ENCODE assay signal across 9 mouse cellular contexts in genomic region chr12:4080311-4080710, GRCm38 (mm10). TPM values are rescaled to one million over a fixed set of nuclear protein-coding genes. Genes with fewer than 3 reads are reported as not detected.
DNase-seq lines count a peak whose midpoint lies in the region; ATAC-seq lines count a peak whose summit lies in the region.
"Had no signal": no experiment of that assay in that cellular context is flagged by ENCODE, and none has a peak within 500 bp of the region (broad histone marks: within the 10 kb centered on the region; RNA-seq: fewer than 3 reads in every experiment).

No protein-coding gene starts in this region.

- peaks cover 23% of the 10 kb centered on the region; the same call in 1 of the 2 replicates for H3K4me1 ChIP-seq in hindbrain, embryonic 10.5 days (replicated peaks)
- H3K4me1 ChIP-seq in hindbrain, embryonic 12.5 days: peaks cover 10% of the 10 kb centered on the region

- WGBS in hindbrain, embryonic 10.5 days: 0% methylated on average over 2 of the region's 2 CpGs
- WGBS in hindbrain, embryonic 12.5 days: 1% methylated on average over 2 of the region's 2 CpGs

- peaks cover under 1% of the 10 kb centered on the region; the same call in 1 of the 2 replicates for H3K36me3 ChIP-seq in hindbrain, embryonic 10.5 days
- no peaks in the 10 kb centered on the region for H3K36me3 ChIP-seq in hindbrain, embryonic 12.5 days
- H3K36me3 ChIP-seq: embryonic facial prominence, embryonic 15.5 days had no signal

- peak; percentile 79 for DNase-seq in hindbrain, embryonic 10.5 days (ENCODE audit: low spot score)
- peak; percentile 75 for DNase-seq in ZHBTc4 (ENCODE audit: low read depth, low spot score)
- peak; percentile 72 to 88 for DNase-seq in cerebellum, postnatal 4 days (ENCODE audit: low spot score in 2 of 2)
- DNase-seq in heart, postnatal 14 days: peak; percentile 77 to 87
- DNase-seq in left cerebral cortex, postnatal 10 days (ENCODE audit: extremely low spot score in 1 of 2, low spot score in 2 of 2): peak; percentile 73 to 77
- peak; percentile 11 to 24 for DNase-seq in thymus, adult 18-20 months

- H3K9me3 ChIP-seq in hindbrain, embryonic 10.5 days: no peaks in the 10 kb centered on the region
- H3K9me3 ChIP-seq in hindbrain, embryonic 12.5 days (replicated peaks): no peaks in the 10 kb centered on the region
- H3K9me3 ChIP-seq: embryonic facial prominence, embryonic 15.5 days had no signal

- intact Hi-C loops in heart, postnatal 14 days (cut with DNase I): loop anchor here (1.0 kb wide), 2 partner anchors 97 to 154 kb away; no protein-coding TSS in a partner anchor
- intact Hi-C loops in left cerebral cortex, postnatal 10 days (cut with DNase I): loop anchor here (1.0 to 2.0 kb wide), 2 partner anchors 97 to 152 kb away; no protein-coding TSS in a partner anchor

- H3K27me3 ChIP-seq in hindbrain, embryonic 10.5 days (ENCODE audit: insufficient read depth, poor library complexity, severe bottlenecking): no peaks in the 10 kb centered on the region
- no peaks in the 10 kb centered on the region for H3K27me3 ChIP-seq in hindbrain, embryonic 12.5 days
- H3K27me3 ChIP-seq: embryonic facial prominence, embryonic 15.5 days had no signal

- no peak overlapping the region for H3K4me2 ChIP-seq in hindbrain, embryonic 12.5 days (replicated peaks)
- H3K4me2 ChIP-seq: embryonic facial prominence, embryonic 15.5 days had no signal

- no peak for ATAC-seq in hindbrain, embryonic 12.5 days (ENCODE audit: low FRiP score)
- ATAC-seq in neutrophil, adult 5-6 weeks (ENCODE audit: extremely low read depth, insufficient number of reproducible peaks, low FRiP score, poor library complexity, severe bottlenecking): peak; percentile 34; the same call in 1 of the 2 replicates

- H3K4me3 ChIP-seq in hindbrain, embryonic 10.5 days: no peak overlapping the region
- H3K4me3 ChIP-seq in hindbrain, embryonic 12.5 days: no peak overlapping the region
- H3K4me3 ChIP-seq: embryonic facial prominence, embryonic 15.5 days had no signal

- H3K27ac ChIP-seq in hindbrain, embryonic 10.5 days: no peak overlapping the region
- H3K27ac ChIP-seq in hindbrain, embryonic 12.5 days: no peak overlapping the region
- H3K27ac ChIP-seq: embryonic facial prominence, embryonic 15.5 days had no signal

- H3K9ac ChIP-seq in hindbrain, embryonic 12.5 days: no peak overlapping the region
- H3K9ac ChIP-seq: embryonic facial prominence, embryonic 15.5 days had no signal

RNA-seq across cellular contexts. Expression of gene Dnajc27, which starts 2.1 kb away (rescaled TPM):
- 10.5 and 10.8 TPM in 2 replicates for polyA plus RNA-seq in hindbrain, embryonic 10.5 days (2016; fragmentation: Nextera tagmentation; extraction: Ambion mirVana)
- polyA plus RNA-seq in hindbrain, embryonic 12.5 days (2016; fragmentation: Nextera tagmentation; extraction: Ambion mirVana): 13.9 and 14.0 TPM in 2 replicates
- 1 to 10 TPM; 6.2 to 6.6 TPM for total RNA-seq in heart, postnatal 14 days (2021)
- total RNA-seq in left cerebral cortex, postnatal 10 days (2021): 10 to 100 TPM; 63.3 to 63.5 TPM
- total RNA-seq in neutrophil, adult 5-6 weeks (2017): 5.8 and 6.3 TPM in 2 replicates

RNA-seq across cellular contexts. Expression of gene Efr3b, which starts 41.6 kb away (rescaled TPM):
- 10.6 and 16.5 TPM in 2 replicates for polyA plus RNA-seq in hindbrain, embryonic 10.5 days (2016; fragmentation: Nextera tagmentation; extraction: Ambion mirVana)
- 33.1 and 36.8 TPM in 2 replicates for polyA plus RNA-seq in hindbrain, embryonic 12.5 days (2016; fragmentation: Nextera tagmentation; extraction: Ambion mirVana)
- total RNA-seq in heart, postnatal 14 days (2021): 10 to 100 TPM in 1 of 2 experiments, 1 to 10 TPM in 1; 9.4 to 10.1 TPM
- total RNA-seq in left cerebral cortex, postnatal 10 days (2021): 100 to 1,000 TPM in 1 of 2 experiments, 10 to 100 TPM in 1; 95.7 to 101 TPM
- total RNA-seq in neutrophil, adult 5-6 weeks (2017): 0.12 TPM in 1 of 2 replicates, not detected in the other

RNA-seq across cellular contexts. Expression of gene Adcy3, which starts 52.6 kb away (rescaled TPM):
- 4.8 and 4.9 TPM in 2 replicates for polyA plus RNA-seq in hindbrain, embryonic 10.5 days (2016; fragmentation: Nextera tagmentation; extraction: Ambion mirVana)
- 10.2 and 11.0 TPM in 2 replicates for polyA plus RNA-seq in hindbrain, embryonic 12.5 days (2016; fragmentation: Nextera tagmentation; extraction: Ambion mirVana)
- total RNA-seq in heart, postnatal 14 days (2021): 1 to 10 TPM; 4.5 to 7.2 TPM
- total RNA-seq in left cerebral cortex, postnatal 10 days (2021): 10 to 100 TPM; 53.9 to 55.1 TPM
- 4.4 and 5.6 TPM in 2 replicates for total RNA-seq in neutrophil, adult 5-6 weeks (2017)

Comparison
In these comparisons a context has a peak if more than half of its experiments do, and no peak if none do; other contexts are left out.
1. DNase-seq: peak in every context shown above with its lines; median percentile 82 in heart, postnatal 14 days; 80 in cerebellum, postnatal 4 days; 79 in hindbrain, embryonic 10.5 days; 75 in ZHBTc4; 75 in left cerebral cortex, postnatal 10 days; 18 in thymus, adult 18-20 months.